Mouse (Mus musculus): ENCODE measurements around the gene Sap30bp. TPM values are rescaled to one million over a fixed set of nuclear protein-coding genes. Genes with fewer than 3 reads are reported as not detected.
A peak's percentile ranks its signal among the peaks of the same experiment; 100 is the strongest.

The Sap30bp gene
- polyA plus RNA-seq, 1 experiment from 2014 or later = 56.9 TPM

DNA sequence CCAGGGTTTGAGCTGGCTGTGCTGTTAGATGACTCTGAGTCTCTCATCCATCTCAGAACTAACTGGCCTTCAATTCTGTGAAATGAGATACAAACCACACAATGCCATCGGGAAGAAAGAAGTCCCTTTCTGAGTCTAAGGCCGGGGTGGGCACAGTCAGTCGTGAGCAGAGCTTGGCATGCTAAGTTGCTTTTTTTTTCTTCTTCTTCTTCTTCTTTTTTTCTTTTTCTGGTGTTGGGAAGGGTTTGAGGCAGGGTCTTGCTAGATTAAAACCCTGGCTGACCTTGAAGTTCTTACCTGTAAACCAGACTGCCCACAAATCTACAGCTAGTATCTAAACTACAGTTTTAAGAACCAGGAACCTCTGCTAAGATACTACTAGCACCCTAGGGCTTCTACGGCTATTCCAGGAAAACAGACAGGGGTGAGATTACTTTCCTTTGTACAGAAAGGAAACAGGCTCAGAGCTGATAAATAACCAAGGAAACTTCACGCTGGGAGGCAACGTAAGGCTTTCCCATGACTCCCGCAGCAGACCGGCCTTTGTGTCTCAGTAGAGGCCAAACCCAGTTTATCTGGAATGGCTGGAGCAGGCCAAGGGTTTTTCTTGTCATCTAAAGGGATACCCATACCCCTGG is 71.2 kb downstream of the Sap30bp start:
- Histone ChIP-seq H3K9me3 (peaks cover 4% of the 10 kb centered on the region; the same call in 1 of the 2 replicates), H3K27ac (peak overlapping the region; percentile 75; the same call in 1 of the 2 replicates), H3K4me2 (peak overlapping the region; percentile 61), H3K9ac (replicated peaks) (peak overlapping the region; percentile 60), H3K4me3 (replicated peaks) (peak overlapping the region; percentile 38), H3K4me1 (replicated peaks) (peaks cover 24% of the 10 kb centered on the region), H3K27me3 (peaks cover 9% of the 10 kb centered on the region), H3K36me3 (peaks cover 30% of the 10 kb centered on the region)
- ATAC-seq (ENCODE audit: insufficient number of reproducible peaks, insufficient read depth, low FRiP score, low TSS enrichment, low read depth) = no peak
- 44% methylated on average over 8 of the region's 8 CpGs for WGBS

DNA sequence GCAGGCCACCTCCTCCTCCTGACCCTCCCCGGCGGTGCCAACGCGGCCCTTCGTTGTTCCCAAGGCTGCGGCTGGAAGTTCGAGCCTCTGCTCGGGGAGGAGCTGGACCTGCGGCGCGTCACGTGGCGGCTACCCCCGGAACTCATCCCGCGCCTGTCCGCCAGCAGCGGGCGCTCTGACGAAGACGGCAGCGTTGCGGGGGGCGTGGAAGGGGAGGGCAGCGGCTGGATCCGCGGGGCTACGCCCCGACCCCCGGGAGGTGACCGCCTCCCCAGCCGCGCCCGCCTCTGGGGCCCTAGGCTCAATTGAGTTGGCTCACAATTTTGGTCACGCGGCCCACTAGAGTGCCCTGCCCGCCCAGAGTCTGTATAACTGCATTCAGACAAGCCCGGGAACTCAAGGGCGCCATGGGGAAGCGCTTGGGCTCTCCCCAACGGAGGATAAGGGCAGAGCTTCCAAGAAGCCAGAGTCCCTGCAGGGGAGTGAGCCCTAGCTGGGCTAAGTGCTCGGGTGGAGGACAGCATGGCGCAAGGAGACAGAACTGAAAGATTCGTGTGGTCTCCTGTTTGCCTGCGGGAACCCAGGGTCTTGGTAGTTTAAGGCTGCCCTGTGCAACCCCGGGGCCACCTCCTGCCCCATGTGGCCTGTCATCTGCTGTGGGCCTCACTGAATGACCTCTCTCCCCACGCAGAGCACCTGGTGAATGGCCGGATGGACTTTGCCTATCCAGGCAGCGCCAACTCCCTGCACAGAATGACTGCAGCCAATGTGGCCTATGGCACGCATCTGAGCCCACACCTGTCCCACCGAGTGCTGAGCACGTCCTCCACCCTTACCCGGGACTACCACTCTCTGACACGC is 72.0 kb downstream of the Sap30bp start:
- Histone ChIP-seq H3K4me1 (replicated peaks) (peaks cover 29% of the 10 kb centered on the region), H3K27me3 (peaks cover 5% of the 10 kb centered on the region), H3K36me3 (peaks cover 37% of the 10 kb centered on the region), H3K4me2 (peak overlapping the region; percentile 61), H3K9ac (replicated peaks) (peak overlapping the region; percentile 60), H3K9me3 (peaks cover 4% of the 10 kb centered on the region; the same call in 1 of the 2 replicates), H3K4me3 (replicated peaks) (peak overlapping the region; percentile 38), H3K27ac (peak overlapping the region; percentile 75)
- WGBS = 5% methylated on average over 54 of the region's 54 CpGs
- peak; percentile 50 for ATAC-seq (ENCODE audit: insufficient number of reproducible peaks, insufficient read depth, low FRiP score, low TSS enrichment, low read depth)

DNA sequence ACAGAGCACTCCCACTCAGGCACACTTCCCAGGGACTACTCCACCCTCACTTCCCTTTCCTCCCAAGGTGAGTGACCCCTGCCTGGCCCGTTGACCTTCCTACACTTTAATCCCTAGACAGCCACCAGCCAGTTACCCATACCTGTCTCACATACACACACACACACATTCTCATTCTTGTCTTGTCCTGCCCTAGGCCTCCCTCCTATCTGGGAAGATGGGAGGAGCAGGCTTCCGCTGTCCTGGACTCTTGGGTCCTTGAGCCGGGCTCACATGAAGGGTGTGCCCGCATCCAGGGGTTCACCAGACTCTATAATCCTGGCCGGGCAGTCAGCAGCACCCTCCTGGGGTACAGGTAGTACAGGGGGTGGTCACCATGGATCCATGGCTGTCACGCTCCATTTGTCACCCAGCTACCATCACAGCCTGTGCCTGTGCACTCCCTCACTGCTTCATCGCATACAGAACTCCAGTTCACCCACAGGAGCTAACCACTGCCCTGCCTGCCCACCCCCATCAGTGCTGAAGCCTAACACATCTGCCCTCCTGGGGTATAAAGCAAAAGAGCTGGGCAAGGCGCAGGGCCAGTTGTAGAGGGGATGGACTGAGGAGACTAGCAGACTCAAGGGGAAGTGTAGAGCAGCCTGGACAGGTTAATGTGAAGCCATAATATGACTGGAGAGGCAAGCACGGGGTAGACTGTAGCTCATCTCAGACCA is 72.8 kb downstream of the Sap30bp start:
- Histone ChIP-seq H3K27ac (no peak overlapping the region), H3K4me3 (replicated peaks) (no peak overlapping the region), H3K9ac (replicated peaks) (0 out of 2 replicates have a peak overlapping the region, but pooled peaks have one; percentile 2), H3K36me3 (peaks cover 44% of the 10 kb centered on the region), H3K27me3 (no peaks in the 10 kb centered on the region), H3K9me3 (peaks cover 4% of the 10 kb centered on the region; the same call in 1 of the 2 replicates), H3K4me1 (replicated peaks) (peaks cover 35% of the 10 kb centered on the region), H3K4me2 (peak overlapping the region; percentile 61)
- 63% methylated on average over 9 of the region's 9 CpGs for WGBS
- ATAC-seq (ENCODE audit: insufficient number of reproducible peaks, insufficient read depth, low FRiP score, low TSS enrichment, low read depth) = 0 out of 2 replicates have a peak, but pooled peaks have one; percentile 16

DNA sequence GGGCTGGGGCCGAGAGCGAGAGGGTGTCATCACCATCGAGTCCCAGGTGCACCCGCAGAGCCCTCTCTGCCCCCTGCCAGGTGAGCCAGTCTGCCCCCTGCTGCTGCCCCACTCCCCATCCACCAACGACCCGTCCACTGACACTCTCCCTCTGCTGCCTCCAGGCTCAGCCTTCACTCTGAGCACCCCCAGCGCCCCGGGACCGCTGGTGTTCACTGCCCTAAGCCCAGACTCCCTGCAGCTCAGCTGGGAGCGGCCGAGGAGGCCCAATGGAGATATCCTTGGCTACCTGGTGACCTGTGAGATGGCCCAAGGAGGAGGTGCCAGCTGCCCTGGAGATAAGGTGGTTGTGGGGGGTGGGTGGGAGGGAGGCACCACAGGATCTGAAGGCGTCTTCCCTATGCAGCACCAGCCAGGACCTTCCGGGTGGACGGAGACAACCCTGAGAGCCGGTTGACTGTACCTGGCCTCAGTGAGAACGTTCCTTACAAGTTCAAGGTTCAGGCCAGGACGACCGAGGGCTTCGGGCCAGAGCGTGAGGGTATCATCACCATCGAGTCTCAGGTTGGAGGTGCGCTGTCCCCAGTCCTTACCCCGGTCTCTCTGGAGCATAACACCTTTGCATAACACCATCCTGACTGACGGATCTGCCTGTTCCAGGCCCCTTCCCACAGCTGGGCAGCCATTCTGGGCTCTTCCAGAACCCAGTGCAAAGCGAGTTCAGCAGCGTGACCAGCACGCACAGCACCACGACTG is 74.2 kb downstream of the Sap30bp start:
- Histone ChIP-seq H3K27ac (no peak overlapping the region), H3K27me3 (no peaks in the 10 kb centered on the region), H3K4me2 (no peak overlapping the region), H3K9me3 (peaks cover 4% of the 10 kb centered on the region; the same call in 1 of the 2 replicates), H3K4me1 (replicated peaks) (peaks cover 44% of the 10 kb centered on the region), H3K9ac (replicated peaks) (no peak overlapping the region), H3K4me3 (replicated peaks) (no peak overlapping the region), H3K36me3 (peaks cover 44% of the 10 kb centered on the region)
- no peak for ATAC-seq (ENCODE audit: insufficient number of reproducible peaks, insufficient read depth, low FRiP score, low TSS enrichment, low read depth)
- whole genome bisulfite sequencing = 84% methylated on average over 28 of the region's 28 CpGs

DNA sequence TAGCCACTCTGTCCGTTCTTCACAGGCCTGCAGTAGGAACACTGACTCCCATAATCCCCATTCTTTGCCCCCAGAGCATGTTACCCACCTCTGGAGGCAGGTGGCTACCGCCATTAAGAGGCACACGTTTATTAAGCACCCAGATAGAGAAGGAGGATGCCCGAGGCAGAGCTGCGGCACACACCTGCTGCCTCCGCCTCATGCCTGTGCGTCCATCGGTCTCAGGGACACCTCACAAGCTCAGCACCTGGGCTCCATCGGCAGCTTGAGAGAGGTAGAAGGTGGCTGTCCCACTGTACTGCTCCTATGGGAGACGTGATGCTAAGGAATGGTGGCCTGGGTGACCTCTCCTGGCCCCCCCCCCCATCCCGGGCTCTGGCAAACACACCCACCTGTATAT is 75.3 kb downstream of the Sap30bp start:
- Histone ChIP-seq H3K4me3 (replicated peaks) (no peak overlapping the region), H3K27ac (no peak overlapping the region), H3K4me2 (no peak overlapping the region), H3K27me3 (no peaks in the 10 kb centered on the region), H3K9ac (replicated peaks) (no peak overlapping the region), H3K9me3 (no peaks in the 10 kb centered on the region), H3K4me1 (replicated peaks) (peaks cover 49% of the 10 kb centered on the region), H3K36me3 (peaks cover 44% of the 10 kb centered on the region)
- ATAC-seq (ENCODE audit: insufficient number of reproducible peaks, insufficient read depth, low FRiP score, low TSS enrichment, low read depth) = no peak
- WGBS = 85% methylated on average over 11 of the region's 11 CpGs

DNA sequence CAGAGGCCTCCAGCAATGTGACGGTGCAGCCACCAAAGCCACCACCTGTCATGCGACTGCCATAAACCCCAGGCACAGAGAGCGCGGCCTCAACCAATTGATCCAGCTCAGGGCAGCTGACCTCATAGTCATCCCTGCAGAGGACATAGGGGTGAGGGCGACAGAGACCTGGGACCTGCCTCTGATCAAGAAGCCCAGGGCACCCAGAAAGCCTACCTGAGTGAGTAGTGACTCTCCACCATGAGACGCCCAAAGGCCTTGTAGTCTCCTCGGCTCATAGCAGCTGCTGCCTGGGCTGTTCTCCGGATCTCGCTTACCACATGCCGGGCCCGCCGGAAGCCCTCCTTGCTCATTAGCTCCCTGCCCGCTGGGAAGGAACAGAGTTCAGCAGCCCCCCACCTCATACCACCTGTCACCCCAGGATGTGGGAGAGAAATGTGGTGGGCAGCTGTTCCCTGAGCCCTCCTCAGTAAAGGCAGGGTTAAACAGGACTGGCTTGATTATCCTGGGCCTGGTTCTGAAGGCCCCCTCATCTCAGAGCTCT is 75.8 kb downstream of the Sap30bp start:
- ATAC-seq (ENCODE audit: insufficient number of reproducible peaks, insufficient read depth, low FRiP score, low TSS enrichment, low read depth) = no peak
- H3K27me3 ChIP-seq = no peaks in the 10 kb centered on the region
- 63% methylated on average over 13 of the region's 13 CpGs for WGBS
- no peak overlapping the region for H3K9ac ChIP-seq (replicated peaks)
- peaks cover 49% of the 10 kb centered on the region for H3K4me1 ChIP-seq (replicated peaks)
- H3K4me3 ChIP-seq (replicated peaks) = no peak overlapping the region
- H3K9me3 ChIP-seq = no peaks in the 10 kb centered on the region
- H3K4me2 ChIP-seq = no peak overlapping the region
- peaks cover 44% of the 10 kb centered on the region for H3K36me3 ChIP-seq
- 0 out of 2 replicates have a peak overlapping the region, but pooled peaks have one; percentile 31 for H3K27ac ChIP-seq

DNA sequence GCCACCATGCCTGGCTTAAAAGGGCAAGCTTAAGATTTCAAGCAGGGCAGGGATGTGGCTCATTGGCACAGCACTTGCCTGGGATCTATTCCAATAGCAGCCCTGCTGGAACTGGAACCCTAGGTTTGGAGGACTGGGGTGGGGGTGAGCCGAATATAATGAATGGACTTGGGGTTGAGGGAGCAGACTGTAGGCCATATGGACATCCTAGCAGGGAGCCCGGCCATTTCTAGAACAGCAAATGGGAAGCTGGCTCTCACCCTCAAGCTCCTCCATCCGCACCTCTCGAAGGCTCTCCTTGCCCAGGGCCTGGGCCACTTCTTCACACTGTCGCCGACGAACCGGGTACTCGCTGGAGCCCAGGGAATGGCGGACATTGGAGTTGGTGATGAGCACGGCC is 76.6 kb downstream of the Sap30bp start:
- ATAC-seq (ENCODE audit: insufficient number of reproducible peaks, insufficient read depth, low FRiP score, low TSS enrichment, low read depth) = no peak
- Histone ChIP-seq H3K4me2 (no peak overlapping the region), H3K4me1 (replicated peaks) (peaks cover 46% of the 10 kb centered on the region), H3K27ac (0 out of 2 replicates have a peak overlapping the region, but pooled peaks have one; percentile 31), H3K27me3 (no peaks in the 10 kb centered on the region), H3K9ac (replicated peaks) (no peak overlapping the region), H3K36me3 (peaks cover 44% of the 10 kb centered on the region), H3K4me3 (replicated peaks) (no peak overlapping the region), H3K9me3 (no peaks in the 10 kb centered on the region)
- WGBS = 91% methylated on average over 11 of the region's 11 CpGs

DNA sequence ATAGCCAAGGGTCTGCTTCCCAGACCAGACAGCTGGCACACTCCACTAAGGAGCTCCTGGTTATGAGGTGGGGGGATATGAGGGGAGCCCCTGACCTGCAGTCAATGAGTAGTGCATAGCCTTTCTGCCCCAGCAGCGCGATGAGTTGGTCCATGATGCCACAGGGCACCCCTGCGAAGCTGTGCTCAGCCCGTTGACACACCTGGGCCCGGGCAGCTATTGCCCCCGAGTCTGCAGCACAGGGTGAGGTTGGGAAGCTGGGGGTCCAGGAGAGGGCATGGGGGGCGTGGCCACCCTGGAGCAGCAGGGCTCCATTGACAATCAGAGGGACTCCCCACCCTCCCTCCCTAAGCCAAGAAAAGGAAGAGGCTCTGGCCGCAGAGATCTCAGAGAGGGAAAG is 77.1 kb downstream of the Sap30bp start:
- H3K4me3 ChIP-seq (replicated peaks) = no peak overlapping the region
- no peak for ATAC-seq (ENCODE audit: insufficient number of reproducible peaks, insufficient read depth, low FRiP score, low TSS enrichment, low read depth)
- no peak overlapping the region for H3K4me2 ChIP-seq
- 95% methylated on average over 8 of the region's 8 CpGs for WGBS
- H3K4me1 ChIP-seq (replicated peaks) = peaks cover 42% of the 10 kb centered on the region
- no peaks in the 10 kb centered on the region for H3K9me3 ChIP-seq
- H3K27ac ChIP-seq = no peak overlapping the region
- H3K9ac ChIP-seq (replicated peaks) = no peak overlapping the region
- no peaks in the 10 kb centered on the region for H3K27me3 ChIP-seq
- peaks cover 44% of the 10 kb centered on the region for H3K36me3 ChIP-seq

DNA sequence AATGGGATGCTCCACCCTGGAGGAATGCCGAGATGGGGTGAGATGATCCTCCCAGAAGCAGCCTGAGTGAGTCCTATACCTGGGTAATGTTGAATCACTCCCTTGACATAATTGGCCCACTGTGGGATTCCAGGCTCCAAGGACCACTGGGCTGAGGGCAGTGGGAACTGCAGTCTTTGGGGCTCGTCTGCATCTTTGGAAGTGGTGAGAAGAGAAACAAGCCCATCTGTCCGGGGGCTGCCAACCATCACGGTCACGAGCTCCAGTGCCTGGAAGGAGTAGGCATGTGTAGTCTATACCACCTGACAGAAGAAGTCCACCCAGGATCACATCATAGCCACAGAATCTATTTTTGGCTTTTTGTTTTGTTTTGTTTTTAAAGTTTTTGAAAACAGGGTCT is 77.9 kb downstream of the Sap30bp start:
- Histone ChIP-seq H3K4me1 (replicated peaks) (peaks cover 33% of the 10 kb centered on the region), H3K9me3 (no peaks in the 10 kb centered on the region), H3K36me3 (peaks cover 44% of the 10 kb centered on the region), H3K9ac (replicated peaks) (no peak overlapping the region), H3K4me2 (peak overlapping the region; percentile 77; the same call in 1 of the 2 replicates), H3K27ac (no peak overlapping the region), H3K4me3 (replicated peaks) (0 out of 2 replicates have a peak overlapping the region, but pooled peaks have one; percentile 70), H3K27me3 (no peaks in the 10 kb centered on the region)
- WGBS = 88% methylated on average over 5 of the region's 5 CpGs
- ATAC-seq (ENCODE audit: insufficient number of reproducible peaks, insufficient read depth, low FRiP score, low TSS enrichment, low read depth) = no peak

DNA sequence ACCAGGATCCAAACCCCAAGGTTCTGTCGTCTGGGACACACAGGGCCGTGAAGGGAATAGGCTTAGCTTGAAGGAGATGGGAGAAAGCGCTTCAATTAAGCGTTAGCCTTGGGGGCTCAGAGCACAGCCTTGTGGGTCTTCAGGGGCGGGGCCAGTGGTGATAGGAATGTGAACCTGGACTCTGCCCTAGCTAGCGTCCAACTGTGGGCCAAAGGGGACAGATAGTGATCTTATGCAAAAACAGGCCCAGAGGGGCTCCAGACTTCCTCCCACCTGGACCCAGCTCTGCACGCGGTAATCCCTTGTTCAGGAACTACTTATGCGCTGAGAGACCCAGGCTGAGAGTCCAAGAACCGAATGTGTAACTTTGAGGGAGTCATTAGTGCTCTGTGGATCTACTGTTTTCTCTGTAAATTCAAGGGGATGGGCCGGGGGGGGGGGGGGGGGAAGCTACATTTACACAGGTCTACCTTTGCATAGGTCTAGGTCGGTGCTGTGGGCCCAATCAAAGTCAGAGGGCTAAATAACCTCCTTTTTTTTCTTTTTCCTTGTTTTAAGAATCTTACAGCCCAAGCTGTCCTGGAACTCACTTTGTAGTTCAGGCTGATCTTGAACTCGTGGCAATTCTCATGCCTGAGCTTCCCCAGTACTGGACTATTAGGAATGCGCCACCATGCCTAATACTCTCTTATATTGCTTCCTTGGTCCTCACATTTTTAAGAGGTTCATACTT is 78.6 kb downstream of the Sap30bp start:
- WGBS = 18% methylated on average over 14 of the region's 14 CpGs
- no peaks in the 10 kb centered on the region for H3K27me3 ChIP-seq
- H3K4me2 ChIP-seq = peak overlapping the region; percentile 77
- peak overlapping the region; percentile 80 for H3K9ac ChIP-seq (replicated peaks)
- peaks cover 40% of the 10 kb centered on the region for H3K36me3 ChIP-seq
- peak; percentile 7; the same call in 1 of the 2 replicates for ATAC-seq (ENCODE audit: insufficient number of reproducible peaks, insufficient read depth, low FRiP score, low TSS enrichment, low read depth)
- H3K4me3 ChIP-seq (replicated peaks) = peak overlapping the region; percentile 70
- H3K27ac ChIP-seq = peak overlapping the region; percentile 96
- H3K4me1 ChIP-seq (replicated peaks) = peaks cover 31% of the 10 kb centered on the region
- no peaks in the 10 kb centered on the region for H3K9me3 ChIP-seq
